13 mouse cellular contexts compared by ENCODE assay signal in the genomic region with DNA sequence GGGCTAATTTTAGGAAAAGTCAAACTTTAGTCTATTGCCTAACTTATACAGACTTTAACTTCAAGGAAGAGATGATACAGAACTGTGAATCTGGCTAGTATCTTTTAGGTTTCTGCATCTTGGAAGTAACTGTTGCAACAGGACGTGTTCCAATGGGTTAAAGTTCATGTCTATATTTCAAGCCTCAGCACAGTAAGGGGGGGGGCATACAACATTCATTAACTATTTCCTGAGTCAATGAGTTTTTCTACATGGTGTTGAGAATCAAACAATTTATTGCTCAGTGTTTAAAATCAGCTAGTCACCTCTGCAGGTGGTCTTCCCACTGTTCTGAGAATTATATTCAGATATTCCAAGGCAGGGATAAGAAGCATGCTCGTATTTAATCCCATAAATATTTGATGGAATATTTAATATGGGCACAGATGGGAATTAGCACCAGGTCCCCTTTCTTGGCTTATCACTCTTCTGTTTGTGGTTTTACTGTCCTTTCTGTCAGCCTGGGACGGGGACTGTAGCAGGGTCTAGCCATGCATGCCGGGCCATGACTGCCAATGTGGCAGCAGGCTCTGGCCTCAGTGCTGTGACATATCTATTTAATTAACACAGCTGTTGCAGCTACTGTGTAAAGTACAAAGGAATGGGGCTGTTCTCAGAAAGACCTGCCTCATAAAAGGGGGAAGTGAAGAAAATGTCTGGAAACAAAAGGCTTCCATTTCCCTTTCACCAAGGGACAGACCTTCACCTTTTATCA.
DNase-seq lines count a peak whose midpoint lies in the region; ATAC-seq lines count a peak whose summit lies in the region.
"Had no signal": no experiment of that assay in that cellular context is flagged by ENCODE, and none has a peak within 500 bp of the region (broad histone marks: within the 10 kb centered on the region; RNA-seq: fewer than 3 reads in every experiment).

No protein-coding gene starts in this region.

- peak; percentile 67 for ATAC-seq in hindbrain, embryonic 11.5 days (ENCODE audit: low FRiP score)
- ATAC-seq in neural tube, embryonic 11.5 days (ENCODE audit: insufficient read depth, low FRiP score, low TSS enrichment): peak; percentile 75
- ATAC-seq in midbrain, embryonic 13.5 days: peak; percentile 89
- ATAC-seq in liver, embryonic 11.5 days (replicated peaks; ENCODE audit: low FRiP score): no peak
- ATAC-seq: lung, postnatal 0 days had no signal

- no peak overlapping the region for H3K4me3 ChIP-seq in hindbrain, embryonic 11.5 days (ENCODE audit: low read depth, low read length)
- no peak overlapping the region for H3K4me3 ChIP-seq in hindbrain, embryonic 10.5 days
- no peak overlapping the region for H3K4me3 ChIP-seq in neural tube, embryonic 11.5 days (ENCODE audit: low read depth, low read length)
- H3K4me3 ChIP-seq in midbrain, embryonic 13.5 days (replicated peaks): no peak overlapping the region
- no peak overlapping the region for H3K4me3 ChIP-seq in liver, embryonic 11.5 days (ENCODE audit: low read depth, low read length)
- H3K4me3 ChIP-seq: heart, embryonic 10.5 days; limb, embryonic 15.5 days had no signal

- DNase-seq in hindbrain, embryonic 11.5 days (ENCODE audit: low spot score): no peak
- DNase-seq in hindbrain, embryonic 10.5 days (ENCODE audit: low spot score): no peak
- peak; percentile 17 for DNase-seq in neural tube, embryonic 11.5 days (ENCODE audit: low spot score)
- no peak for DNase-seq in neural tube, embryonic 10.5 days (ENCODE audit: extremely low spot score, low spot score)
- no peak for DNase-seq in heart, adult 18-20 months
- DNase-seq in liver, embryonic 11.5 days (ENCODE audit: low spot score): no peak
- no peak for DNase-seq in thymus, postnatal 4 days
- DNase-seq: cerebellum, adult 9-11 months; heart, postnatal 4 days had no signal

- no peaks in the 10 kb centered on the region for H3K9me3 ChIP-seq in hindbrain, embryonic 11.5 days (ENCODE audit: control insufficient read depth, low read length)
- no peaks in the 10 kb centered on the region for H3K9me3 ChIP-seq in hindbrain, embryonic 10.5 days
- H3K9me3 ChIP-seq in neural tube, embryonic 11.5 days (ENCODE audit: control insufficient read depth, low read length): no peaks in the 10 kb centered on the region
- H3K9me3 ChIP-seq in midbrain, embryonic 13.5 days: no peaks in the 10 kb centered on the region
- no peaks in the 10 kb centered on the region for H3K9me3 ChIP-seq in liver, embryonic 11.5 days (ENCODE audit: control insufficient read depth, low read length)
- H3K9me3 ChIP-seq: heart, embryonic 10.5 days; limb, embryonic 15.5 days had no signal

- no peaks in the 10 kb centered on the region for H3K27me3 ChIP-seq in hindbrain, embryonic 11.5 days (ENCODE audit: control insufficient read depth, insufficient read depth, low read length)
- H3K27me3 ChIP-seq in hindbrain, embryonic 10.5 days (ENCODE audit: insufficient read depth, poor library complexity, severe bottlenecking): no peaks in the 10 kb centered on the region
- H3K27me3 ChIP-seq in neural tube, embryonic 11.5 days (ENCODE audit: control insufficient read depth, insufficient read depth, low read length): no peaks in the 10 kb centered on the region
- no peaks in the 10 kb centered on the region for H3K27me3 ChIP-seq in midbrain, embryonic 13.5 days
- H3K27me3 ChIP-seq in liver, embryonic 11.5 days (replicated peaks; ENCODE audit: control insufficient read depth, insufficient read depth, low read length): no peaks in the 10 kb centered on the region
- H3K27me3 ChIP-seq: limb, embryonic 15.5 days had no signal

- WGBS in hindbrain, embryonic 11.5 days: 43% methylated on average over 4 of the region's 4 CpGs
- 43% methylated on average over 4 of the region's 4 CpGs for WGBS in hindbrain, embryonic 10.5 days
- 34% methylated on average over 4 of the region's 4 CpGs for WGBS in neural tube, embryonic 11.5 days
- WGBS in midbrain, embryonic 13.5 days: 25% methylated on average over 4 of the region's 4 CpGs
- 62% methylated on average over 4 of the region's 4 CpGs for WGBS in liver, embryonic 11.5 days

- H3K4me2 ChIP-seq in hindbrain, embryonic 11.5 days (replicated peaks; ENCODE audit: low read depth, low read length): no peak overlapping the region
- H3K4me2 ChIP-seq in neural tube, embryonic 11.5 days (ENCODE audit: low read depth): no peak overlapping the region
- no peak overlapping the region for H3K4me2 ChIP-seq in midbrain, embryonic 13.5 days (replicated peaks)
- H3K4me2 ChIP-seq in liver, embryonic 11.5 days: no peak overlapping the region
- H3K4me2 ChIP-seq: limb, embryonic 15.5 days had no signal

- H3K36me3 ChIP-seq in hindbrain, embryonic 11.5 days (ENCODE audit: control insufficient read depth, insufficient read depth, low read length): no peaks in the 10 kb centered on the region
- no peaks in the 10 kb centered on the region for H3K36me3 ChIP-seq in hindbrain, embryonic 10.5 days
- no peaks in the 10 kb centered on the region for H3K36me3 ChIP-seq in neural tube, embryonic 11.5 days (ENCODE audit: control insufficient read depth, insufficient read depth, low read length)
- no peaks in the 10 kb centered on the region for H3K36me3 ChIP-seq in midbrain, embryonic 13.5 days
- H3K36me3 ChIP-seq in liver, embryonic 11.5 days (ENCODE audit: control insufficient read depth, insufficient read depth, low read length): no peaks in the 10 kb centered on the region
- H3K36me3 ChIP-seq: heart, embryonic 10.5 days; limb, embryonic 15.5 days had no signal

- H3K4me1 ChIP-seq in hindbrain, embryonic 11.5 days (replicated peaks; ENCODE audit: control insufficient read depth, insufficient read depth, low read length): no peaks in the 10 kb centered on the region
- H3K4me1 ChIP-seq in hindbrain, embryonic 10.5 days (replicated peaks): peaks cover 22% of the 10 kb centered on the region
- 0 out of 2 replicates have a peak, but pooled peaks cover 3% of the 10 kb centered on the region for H3K4me1 ChIP-seq in neural tube, embryonic 11.5 days (ENCODE audit: control insufficient read depth, insufficient read depth, low read length)
- H3K4me1 ChIP-seq in midbrain, embryonic 13.5 days (replicated peaks): peaks cover 8% of the 10 kb centered on the region
- H3K4me1 ChIP-seq in liver, embryonic 11.5 days (replicated peaks; ENCODE audit: control insufficient read depth, insufficient read depth, low read length): no peaks in the 10 kb centered on the region
- H3K4me1 ChIP-seq: heart, embryonic 10.5 days; limb, embryonic 15.5 days had no signal

- no peak overlapping the region for H3K9ac ChIP-seq in hindbrain, embryonic 11.5 days (ENCODE audit: low read depth, low read length)
- no peak overlapping the region for H3K9ac ChIP-seq in neural tube, embryonic 11.5 days (ENCODE audit: low read length)
- no peak overlapping the region for H3K9ac ChIP-seq in midbrain, embryonic 13.5 days (replicated peaks)
- H3K9ac ChIP-seq in liver, embryonic 11.5 days (ENCODE audit: low read depth, low read length): no peak overlapping the region
- H3K9ac ChIP-seq: limb, embryonic 15.5 days had no signal

- H3K27ac ChIP-seq in hindbrain, embryonic 11.5 days (ENCODE audit: low read depth, low read length): no peak overlapping the region
- no peak overlapping the region for H3K27ac ChIP-seq in hindbrain, embryonic 10.5 days
- H3K27ac ChIP-seq in neural tube, embryonic 11.5 days (ENCODE audit: low read depth, low read length): no peak overlapping the region
- H3K27ac ChIP-seq in midbrain, embryonic 13.5 days: no peak overlapping the region
- H3K27ac ChIP-seq in liver, embryonic 11.5 days (ENCODE audit: low read depth, low read length): no peak overlapping the region
- H3K27ac ChIP-seq: heart, embryonic 10.5 days; limb, embryonic 15.5 days had no signal
